Mouse (Mus musculus): ENCODE results near the gene Fam43b. TPM values are rescaled to one million over a fixed set of nuclear protein-coding genes. Genes with fewer than 3 reads are reported as not detected.

The Fam43b gene
- polyA plus RNA-seq (2015; fragmentation: Nextera tagmentation; extraction: Ambion mirVana), result not detected in 2 replicates

DNA sequence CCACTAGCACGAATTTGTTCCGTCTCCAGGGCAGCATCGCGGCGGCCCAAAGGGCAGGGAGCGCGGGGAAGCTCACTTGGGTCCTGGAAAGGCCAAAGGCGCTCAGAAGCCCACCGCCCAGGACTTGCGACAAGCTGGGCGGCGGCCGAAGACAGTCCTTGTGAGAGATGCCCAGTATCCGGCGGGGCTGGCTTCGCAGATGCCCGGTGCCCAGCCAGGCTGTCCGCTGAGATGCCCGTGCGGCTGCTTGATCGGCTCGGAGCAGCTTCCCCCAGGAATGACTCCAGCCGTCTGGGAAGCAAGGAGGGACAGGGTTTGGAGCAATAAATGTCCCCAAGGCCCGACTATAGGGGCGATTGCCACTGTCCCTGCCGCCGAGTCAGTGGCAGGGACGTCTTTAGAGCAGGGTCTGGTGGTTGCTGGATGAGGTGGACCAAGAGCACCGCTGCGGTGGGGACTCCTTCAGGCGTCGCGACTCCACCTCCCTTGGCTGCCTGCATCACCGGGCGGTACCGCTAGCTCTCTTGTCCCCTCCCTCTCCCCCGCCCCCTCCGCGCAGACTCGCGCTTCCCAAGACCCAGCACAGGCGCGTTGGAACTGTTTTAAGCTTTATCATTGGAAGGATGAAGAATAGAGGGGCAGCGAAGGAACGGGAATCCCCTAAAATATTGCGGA lies at the start of gene Fam43b:
Fam43b (minus strand) TSS at position 558 of the 675 bp plus-strand sequence.
- no peak within 1 kb of the TSS for H3K27ac ChIP-seq (ENCODE audit: low read depth)
- no peaks in the 10 kb centered on the region for H3K9me3 ChIP-seq (ENCODE audit: low read length)
- H3K36me3 ChIP-seq (replicated peaks; ENCODE audit: insufficient read depth, low read length), result no peaks in the 10 kb centered on the region
- DNase-seq (no peak), ATAC-seq (no peak)
- 2% methylated on average over 46 of the region's 46 CpGs for WGBS (ENCODE audit: insufficient replicate concordance)
- TF ChIP-seq CTCF (IDR thresholded peaks at IDR 0.05; ENCODE audit: low read depth), result no peak
- TF ChIP-seq EP300 (IDR thresholded peaks at IDR 0.05; ENCODE audit: low read depth), result no peak
- H3K4me1 ChIP-seq (ENCODE audit: insufficient read depth), result no peaks in the 10 kb centered on the region; the same call in 1 of the 2 replicates
- peaks cover 47% of the 10 kb centered on the region for H3K27me3 ChIP-seq (ENCODE audit: insufficient read depth, low read length)
- H3K9ac ChIP-seq (replicated peaks), result no peak within 1 kb of the TSS
- H3K4me3 ChIP-seq (ENCODE audit: low read depth, low read length), result peak within 1 kb of the TSS; percentile 4; the same call in 1 of the 2 replicates
- H3K4me2 ChIP-seq (ENCODE audit: low read depth, low read length), result 0 out of 2 replicates have a peak within 1 kb of the TSS, but pooled peaks have one; percentile 9

DNA sequence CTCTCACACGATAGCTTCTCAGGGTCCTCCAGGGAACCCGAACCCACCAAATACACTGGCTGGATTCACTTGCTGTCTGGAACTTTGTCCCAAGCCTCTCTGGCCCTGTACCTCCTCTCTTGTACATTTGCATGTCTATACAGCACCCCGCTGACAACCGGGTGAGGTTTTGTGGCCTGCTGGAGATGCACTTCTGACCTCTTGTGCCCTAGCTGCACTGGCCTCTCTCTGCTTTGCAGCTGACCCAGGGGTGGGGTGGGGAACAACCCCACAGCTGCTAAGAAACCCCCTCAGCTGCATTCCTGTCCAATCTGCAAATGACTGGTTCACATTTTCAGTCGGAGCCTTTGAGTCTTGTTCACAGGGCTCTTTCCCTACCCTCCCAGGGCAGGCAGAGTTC lies 48.6 kb upstream of the Fam43b start:
- H3K36me3 ChIP-seq (replicated peaks; ENCODE audit: insufficient read depth, low read length), result peaks cover 12% of the 10 kb centered on the region
- DNase-seq (no peak), ATAC-seq (no peak)
- 28% methylated on average over 5 of the region's 5 CpGs for WGBS (ENCODE audit: insufficient replicate concordance)
- no peaks in the 10 kb centered on the region for H3K4me1 ChIP-seq (ENCODE audit: insufficient read depth)
- no peaks in the 10 kb centered on the region for H3K9me3 ChIP-seq (ENCODE audit: low read length)
- TF ChIP-seq EP300 (IDR thresholded peaks at IDR 0.05; ENCODE audit: low read depth) (no peak), CTCF (IDR thresholded peaks at IDR 0.05; ENCODE audit: low read depth) (no peak)
- H3K4me3 ChIP-seq (ENCODE audit: low read depth, low read length), result no peak overlapping the region
- no peak overlapping the region for H3K9ac ChIP-seq (replicated peaks)
- H3K4me2 ChIP-seq (ENCODE audit: low read depth, low read length), result no peak overlapping the region
- H3K27ac ChIP-seq (ENCODE audit: low read depth), result no peak overlapping the region
- H3K27me3 ChIP-seq (ENCODE audit: insufficient read depth, low read length), result peaks cover 4% of the 10 kb centered on the region; the same call in 1 of the 2 replicates

DNA sequence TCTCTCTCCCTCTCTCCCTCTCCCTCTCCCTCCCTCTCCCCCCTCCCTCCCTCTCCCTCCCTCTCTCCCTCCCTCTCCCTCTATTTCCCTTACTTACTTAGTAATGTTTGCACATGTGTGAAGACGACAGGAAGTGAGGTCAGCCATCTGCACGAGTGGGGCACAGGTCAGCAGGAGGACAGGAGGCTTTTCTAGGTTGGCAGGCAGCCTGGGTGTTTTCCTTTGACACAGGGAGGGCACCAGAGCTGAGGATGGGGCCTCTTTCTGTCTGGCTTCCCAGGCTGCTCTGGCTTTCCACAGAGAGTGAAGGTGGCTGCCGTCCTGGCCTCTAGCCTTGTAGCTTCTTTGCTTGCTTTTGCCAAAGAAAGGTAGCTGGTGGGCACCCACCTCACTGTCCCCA lies 43.7 kb upstream of the Fam43b start:
- peaks cover 34% of the 10 kb centered on the region for H3K36me3 ChIP-seq (replicated peaks; ENCODE audit: insufficient read depth, low read length)

GRCm38 (mm10) chr4:138434347-138435316 lies 38.3 kb upstream of the Fam43b start, which contains the start of gene Mul1:
Gene Mul1 (plus strand): TSS chr4:138434671.
- H3K9me3 ChIP-seq (ENCODE audit: low read length), result no peaks in the 10 kb centered on the region
- peak within 1 kb of the TSS; percentile 88 for H3K27ac ChIP-seq (ENCODE audit: low read depth)
- H3K9ac ChIP-seq (replicated peaks), result peak within 1 kb of the TSS; percentile 95
- peaks cover 16% of the 10 kb centered on the region for H3K4me1 ChIP-seq (ENCODE audit: insufficient read depth)
- H3K4me3 ChIP-seq (ENCODE audit: low read depth, low read length), result peak within 1 kb of the TSS; percentile 99
- TF ChIP-seq CTCF (IDR thresholded peaks at IDR 0.05; ENCODE audit: low read depth) (no peak), EP300 (IDR thresholded peaks at IDR 0.05; ENCODE audit: low read depth) (no peak)
- 2% methylated on average over 64 of the region's 64 CpGs for WGBS (ENCODE audit: insufficient replicate concordance)
- peaks cover 8% of the 10 kb centered on the region; the same call in 1 of the 2 replicates for H3K27me3 ChIP-seq (ENCODE audit: insufficient read depth, low read length)
- DNase-seq, result peak; percentile 96
- peaks cover 21% of the 10 kb centered on the region for H3K36me3 ChIP-seq (replicated peaks; ENCODE audit: insufficient read depth, low read length)
- peak within 1 kb of the TSS; percentile 91 for H3K4me2 ChIP-seq (ENCODE audit: low read depth, low read length)
- peak; percentile 96 for ATAC-seq

More for the DNA sequence above, 43.7 kb upstream of the Fam43b start:
- no peaks in the 10 kb centered on the region for H3K9me3 ChIP-seq (ENCODE audit: low read length)
- ATAC-seq (peak; percentile 35), DNase-seq (no peak)
- no peaks in the 10 kb centered on the region for H3K27me3 ChIP-seq (ENCODE audit: insufficient read depth, low read length)
- WGBS (ENCODE audit: insufficient replicate concordance), result 52% methylated on average over 3 of the region's 3 CpGs
- peaks cover 10% of the 10 kb centered on the region for H3K4me1 ChIP-seq (ENCODE audit: insufficient read depth)
- H3K4me3 ChIP-seq (ENCODE audit: low read depth, low read length), result no peak overlapping the region
- H3K9ac ChIP-seq (replicated peaks), result no peak overlapping the region
- no peak overlapping the region for H3K4me2 ChIP-seq (ENCODE audit: low read depth, low read length)
- H3K27ac ChIP-seq (ENCODE audit: low read depth), result no peak overlapping the region
- TF ChIP-seq CTCF (IDR thresholded peaks at IDR 0.05; ENCODE audit: low read depth) (no peak), EP300 (IDR thresholded peaks at IDR 0.05; ENCODE audit: low read depth) (no peak)

GRCm38 (mm10) chr4:138431340-138431739 lies 35.0 kb upstream of the Fam43b start:
- no peak overlapping the region for H3K4me3 ChIP-seq (ENCODE audit: low read depth, low read length)
- no peak overlapping the region for H3K4me2 ChIP-seq (ENCODE audit: low read depth, low read length)
- no peaks in the 10 kb centered on the region; the same call in none of the 2 replicates for H3K36me3 ChIP-seq (replicated peaks; ENCODE audit: insufficient read depth, low read length)
- H3K9ac ChIP-seq (replicated peaks), result no peak overlapping the region
- H3K27me3 ChIP-seq (ENCODE audit: insufficient read depth, low read length), result peaks cover 8% of the 10 kb centered on the region; the same call in 1 of the 2 replicates
- DNase-seq (no peak), ATAC-seq (no peak)
- peaks cover 22% of the 10 kb centered on the region for H3K4me1 ChIP-seq (ENCODE audit: insufficient read depth)
- no peaks in the 10 kb centered on the region for H3K9me3 ChIP-seq (ENCODE audit: low read length)
- TF ChIP-seq CTCF (IDR thresholded peaks at IDR 0.05; ENCODE audit: low read depth), result no peak
- TF ChIP-seq EP300 (IDR thresholded peaks at IDR 0.05; ENCODE audit: low read depth), result no peak
- no peak overlapping the region for H3K27ac ChIP-seq (ENCODE audit: low read depth)
- 51% methylated on average over 8 of the region's 8 CpGs for WGBS (ENCODE audit: insufficient replicate concordance)

GRCm38 (mm10) chr4:138429778-138430177 lies 33.5 kb upstream of the Fam43b start:
- Histone ChIP-seq H3K36me3 (replicated peaks; ENCODE audit: insufficient read depth, low read length) (no peaks in the 10 kb centered on the region), H3K9ac (replicated peaks) (no peak overlapping the region), H3K4me2 (ENCODE audit: low read depth, low read length) (no peak overlapping the region), H3K4me1 (ENCODE audit: insufficient read depth) (peaks cover 9% of the 10 kb centered on the region; the same call in 1 of the 2 replicates), H3K9me3 (ENCODE audit: low read length) (no peaks in the 10 kb centered on the region), H3K27me3 (ENCODE audit: insufficient read depth, low read length) (peaks cover 8% of the 10 kb centered on the region; the same call in 1 of the 2 replicates), H3K27ac (ENCODE audit: low read depth) (no peak overlapping the region), H3K4me3 (ENCODE audit: low read depth, low read length) (no peak overlapping the region)
- WGBS (ENCODE audit: insufficient replicate concordance), result 40% methylated on average over 3 of the region's 3 CpGs
- TF ChIP-seq EP300 (IDR thresholded peaks at IDR 0.05; ENCODE audit: low read depth), result no peak
- TF ChIP-seq CTCF (IDR thresholded peaks at IDR 0.05; ENCODE audit: low read depth), result peak; percentile 60
- ATAC-seq (no peak), DNase-seq (no peak)
